Mouse (Mus musculus): ENCODE measurements around the gene Natd1. TPM values are rescaled to one million over a fixed set of nuclear protein-coding genes. Genes with fewer than 3 reads are reported as not detected.
"Not testable (repeated sequence)": the region's sequence is repeated elsewhere in the genome, so short reads cannot be mapped to it uniquely, and the experiment has no call there.

Natd1 gene
- polyA plus RNA-seq, 1 experiment from 2014 or later: 26.3 TPM

DNA sequence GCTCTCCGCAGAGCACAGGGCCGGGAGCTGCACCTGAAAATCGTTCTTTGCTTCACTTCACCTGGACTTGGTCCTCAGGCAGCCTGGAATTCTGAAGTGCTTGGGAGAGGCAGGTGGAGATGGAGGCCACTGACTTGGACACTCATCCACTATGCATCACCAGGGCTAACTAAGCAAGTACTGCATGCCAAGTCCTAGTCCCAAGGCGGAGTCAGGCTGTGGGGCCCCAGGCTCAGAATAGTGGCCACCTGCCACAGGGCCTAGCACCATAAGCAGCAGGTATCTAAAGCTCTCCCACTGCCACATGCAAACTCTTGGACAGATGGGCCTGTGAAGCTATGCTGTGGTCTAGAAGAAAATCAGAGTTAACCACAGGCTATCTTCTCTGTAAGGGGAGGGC, 8.1 kb downstream of the Natd1 start:
- 88% methylated on average over 4 of the region's 4 CpGs for WGBS
- DNase-seq (ENCODE audit: low spot score): no peak
- H3K4me1 ChIP-seq (replicated peaks): peaks cover 2% of the 10 kb centered on the region
- no peak overlapping the region for H3K4me3 ChIP-seq
- H3K9me3 ChIP-seq: no peaks in the 10 kb centered on the region
- no peaks in the 10 kb centered on the region for H3K27me3 ChIP-seq (ENCODE audit: insufficient read depth, poor library complexity, severe bottlenecking)
- no peak overlapping the region for H3K27ac ChIP-seq
- peaks cover 46% of the 10 kb centered on the region for H3K36me3 ChIP-seq

DNA sequence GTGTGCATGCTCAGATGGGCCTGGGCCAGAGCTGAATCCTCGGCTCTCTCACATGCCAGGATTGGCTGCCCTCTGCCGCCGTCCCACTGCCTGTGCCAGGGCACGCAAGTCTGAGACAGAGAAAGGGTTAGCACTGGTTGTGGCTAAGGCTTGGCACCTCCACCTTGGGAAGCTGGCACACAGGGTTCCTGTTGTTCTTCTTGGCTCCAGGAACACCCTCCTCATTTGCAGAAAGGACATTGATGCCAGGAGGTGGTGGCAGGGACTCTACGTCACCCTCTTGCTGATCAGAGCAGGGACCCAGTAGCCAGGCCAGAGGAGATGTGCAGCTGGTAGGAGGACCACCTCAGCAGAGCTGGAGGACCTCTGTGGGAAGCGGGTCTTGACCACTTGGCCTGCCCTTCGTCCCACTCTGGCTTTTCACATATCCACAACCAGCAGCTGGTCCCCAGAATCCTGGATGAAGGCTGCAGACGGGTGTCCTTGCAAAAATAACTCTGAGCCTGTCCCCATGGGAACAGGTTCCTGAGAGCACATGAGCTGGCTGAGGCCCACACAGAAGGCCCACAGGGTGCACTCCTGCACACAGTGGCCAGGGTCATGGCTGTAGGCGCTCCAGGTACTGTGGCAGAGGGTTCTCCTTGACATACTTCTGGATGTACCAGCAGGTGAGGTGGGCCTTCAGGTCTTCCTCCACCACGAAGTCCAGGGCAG, 9.0 kb downstream of the Natd1 start:
- Histone ChIP-seq H3K4me3 (no peak overlapping the region), H3K27me3 (ENCODE audit: insufficient read depth, poor library complexity, severe bottlenecking) (no peaks in the 10 kb centered on the region), H3K36me3 (peaks cover 46% of the 10 kb centered on the region), H3K27ac (no peak overlapping the region), H3K9me3 (no peaks in the 10 kb centered on the region), H3K4me1 (replicated peaks) (no peaks in the 10 kb centered on the region)
- DNase-seq (ENCODE audit: low spot score): no peak
- 92% methylated on average over 10 of the region's 10 CpGs for WGBS

DNA sequence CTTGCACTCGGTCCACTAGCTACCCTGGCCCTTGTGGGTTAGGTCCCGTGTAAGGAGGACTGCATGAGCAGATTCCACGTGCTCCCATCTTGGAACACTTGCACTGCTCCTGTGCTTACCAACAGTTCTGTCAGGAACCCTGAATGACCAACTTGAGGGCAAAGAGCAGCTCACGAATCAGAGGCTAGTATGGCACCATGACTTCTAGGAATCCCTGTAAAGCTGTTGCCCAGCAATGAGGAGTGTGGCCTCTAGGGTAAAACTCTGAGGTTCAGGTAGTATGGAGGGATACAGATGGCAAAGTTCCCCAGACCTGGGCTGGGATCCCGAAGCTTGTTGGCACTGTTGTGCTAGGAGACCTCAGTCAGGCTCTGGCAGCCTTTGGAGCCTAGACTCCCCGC, 10.9 kb downstream of the Natd1 start:
- Histone ChIP-seq H3K27ac (no peak overlapping the region), H3K27me3 (ENCODE audit: insufficient read depth, poor library complexity, severe bottlenecking) (no peaks in the 10 kb centered on the region), H3K4me1 (replicated peaks) (no peaks in the 10 kb centered on the region), H3K36me3 (peaks cover 42% of the 10 kb centered on the region), H3K9me3 (no peaks in the 10 kb centered on the region), H3K4me3 (no peak overlapping the region)
- no peak for DNase-seq (ENCODE audit: low spot score)
- 87% methylated on average over 6 of the region's 6 CpGs for WGBS

DNA sequence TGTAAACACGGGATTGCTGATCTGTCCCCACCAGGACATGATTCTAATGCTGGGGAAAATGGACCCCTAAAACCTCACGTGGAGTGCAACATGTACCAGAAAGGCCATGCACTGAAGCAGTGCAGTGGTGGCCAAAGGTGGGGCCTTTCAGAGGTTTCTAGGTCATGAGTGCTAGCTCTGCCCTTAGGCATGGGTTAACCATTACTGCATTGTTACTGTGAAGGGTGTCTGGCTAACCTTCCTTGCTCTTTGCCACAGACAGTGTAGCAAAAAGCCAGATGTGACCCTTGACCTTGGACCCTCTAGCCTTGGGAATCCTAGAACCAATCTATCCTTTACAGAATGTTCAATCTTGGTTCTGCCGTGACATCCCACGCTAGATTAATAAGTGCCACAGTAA, 12.1 kb downstream of the Natd1 start:
- DNase-seq (ENCODE audit: low spot score): no peak
- 67% methylated on average over 4 of the region's 4 CpGs for WGBS
- Histone ChIP-seq H3K27me3 (ENCODE audit: insufficient read depth, poor library complexity, severe bottlenecking) (no peaks in the 10 kb centered on the region), H3K9me3 (no peaks in the 10 kb centered on the region), H3K4me1 (replicated peaks) (no peaks in the 10 kb centered on the region), H3K4me3 (no peak overlapping the region), H3K27ac (no peak overlapping the region), H3K36me3 (peaks cover 42% of the 10 kb centered on the region)

DNA sequence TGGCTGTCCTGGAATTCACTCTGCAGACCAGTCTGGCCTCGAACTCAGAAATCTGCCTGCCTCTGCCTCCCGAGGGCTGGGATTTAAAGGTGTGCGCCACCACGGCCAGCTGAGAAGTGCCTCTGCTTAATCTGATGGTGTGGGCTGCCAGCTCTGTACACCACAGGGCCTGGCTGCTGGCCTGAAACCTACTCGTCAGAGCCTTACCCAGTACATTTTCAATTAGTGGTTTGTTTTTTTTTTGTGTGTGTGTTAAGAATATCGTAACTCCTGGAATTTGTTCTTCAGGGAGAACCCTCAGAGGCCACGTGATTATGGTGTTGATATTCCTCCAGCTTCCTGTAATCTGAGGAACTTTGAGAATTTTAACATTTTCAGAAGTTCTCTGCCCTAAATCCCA, 12.5 kb downstream of the Natd1 start:
- no peaks in the 10 kb centered on the region for H3K4me1 ChIP-seq (replicated peaks)
- no peaks in the 10 kb centered on the region for H3K27me3 ChIP-seq (ENCODE audit: insufficient read depth, poor library complexity, severe bottlenecking)
- peaks cover 42% of the 10 kb centered on the region for H3K36me3 ChIP-seq
- 84% methylated on average over 7 of the region's 7 CpGs for WGBS
- no peaks in the 10 kb centered on the region for H3K9me3 ChIP-seq
- H3K27ac ChIP-seq: no peak overlapping the region
- no peak for DNase-seq (ENCODE audit: low spot score)
- no peak overlapping the region for H3K4me3 ChIP-seq

DNA sequence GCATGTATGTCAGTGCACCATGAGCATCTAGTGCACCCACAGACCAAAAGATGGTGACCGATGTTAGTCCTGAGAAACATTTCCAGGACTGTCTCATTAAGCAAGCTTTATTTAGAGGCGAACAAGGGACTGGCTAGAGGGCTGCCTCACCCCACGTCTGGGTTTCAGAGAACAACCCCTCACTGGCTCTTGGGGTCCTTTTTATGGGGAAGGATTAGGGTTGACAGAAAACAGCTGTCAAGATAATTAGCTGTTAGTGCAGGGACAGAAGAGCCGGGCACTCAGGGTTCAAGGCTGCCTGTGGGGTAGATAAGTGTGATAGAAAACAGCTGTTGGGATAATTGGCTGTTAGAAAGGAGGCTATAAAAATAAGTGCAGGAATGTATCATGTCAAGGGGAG, 18.6 kb downstream of the Natd1 start:
- no peak overlapping the region for H3K4me3 ChIP-seq
- no peaks in the 10 kb centered on the region for H3K27me3 ChIP-seq (ENCODE audit: insufficient read depth, poor library complexity, severe bottlenecking)
- H3K27ac ChIP-seq: no peak overlapping the region
- no peaks in the 10 kb centered on the region for H3K36me3 ChIP-seq
- H3K9me3 ChIP-seq: no peaks in the 10 kb centered on the region
- no peaks in the 10 kb centered on the region for H3K4me1 ChIP-seq (replicated peaks)
- no peak for DNase-seq (ENCODE audit: low spot score)
- 51% methylated on average over 4 of the region's 4 CpGs for WGBS

DNA sequence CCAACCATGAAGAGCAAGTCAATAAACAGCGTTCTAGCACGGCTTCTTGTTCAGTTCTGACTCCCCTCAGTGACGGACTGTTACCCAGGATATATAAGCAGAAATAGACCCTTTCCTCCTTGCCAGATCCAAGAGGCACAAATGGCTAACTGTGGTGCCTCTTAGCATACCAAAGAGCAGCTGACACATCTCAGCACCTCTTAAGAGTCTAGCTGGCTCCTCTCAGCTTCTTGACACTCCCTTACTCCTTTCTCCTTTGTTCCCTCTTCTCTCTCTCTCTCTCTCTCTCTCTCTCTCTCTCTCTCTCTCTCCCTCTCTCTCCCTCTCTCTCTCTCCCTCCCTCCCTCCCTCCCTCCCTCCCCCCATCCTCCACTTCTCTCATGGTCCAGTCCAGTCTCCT, 23.8 kb downstream of the Natd1 start:
- DNase-seq (ENCODE audit: low spot score): no peak
- 51% methylated on average over 3 of the region's 3 CpGs for WGBS
- Histone ChIP-seq H3K4me3 (no peak overlapping the region), H3K9me3 (no peaks in the 10 kb centered on the region), H3K27ac (no peak overlapping the region), H3K27me3 (ENCODE audit: insufficient read depth, poor library complexity, severe bottlenecking) (no peaks in the 10 kb centered on the region), H3K36me3 (no peaks in the 10 kb centered on the region), H3K4me1 (replicated peaks) (0 out of 2 replicates have a peak, but pooled peaks cover 5% of the 10 kb centered on the region)

DNA sequence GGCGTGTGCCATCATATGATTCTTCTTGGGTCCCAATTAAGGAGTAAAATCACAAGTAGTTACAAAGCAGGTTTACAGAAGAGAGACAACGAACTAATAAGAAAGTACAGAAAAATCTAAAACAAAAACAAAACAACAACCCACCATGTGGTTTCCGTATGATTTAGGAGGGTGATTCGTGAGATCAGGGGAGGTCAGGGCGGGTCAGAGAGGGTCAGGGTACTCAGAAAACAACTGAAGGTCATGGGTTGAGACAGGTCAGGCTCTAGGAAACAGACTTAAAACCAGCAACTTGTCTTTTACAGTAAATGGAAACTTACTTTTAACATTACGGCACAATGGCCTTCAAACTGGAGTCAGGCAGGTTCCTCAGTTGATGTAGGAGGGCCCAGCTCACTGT, 24.3 kb downstream of the Natd1 start:
- DNase-seq (ENCODE audit: low spot score): no peak
- Histone ChIP-seq H3K4me3 (no peak overlapping the region), H3K9me3 (no peaks in the 10 kb centered on the region), H3K27me3 (ENCODE audit: insufficient read depth, poor library complexity, severe bottlenecking) (no peaks in the 10 kb centered on the region), H3K27ac (no peak overlapping the region), H3K36me3 (no peaks in the 10 kb centered on the region), H3K4me1 (replicated peaks) (0 out of 2 replicates have a peak, but pooled peaks cover 5% of the 10 kb centered on the region)
- 65% methylated on average over 6 of the region's 6 CpGs for WGBS

DNA sequence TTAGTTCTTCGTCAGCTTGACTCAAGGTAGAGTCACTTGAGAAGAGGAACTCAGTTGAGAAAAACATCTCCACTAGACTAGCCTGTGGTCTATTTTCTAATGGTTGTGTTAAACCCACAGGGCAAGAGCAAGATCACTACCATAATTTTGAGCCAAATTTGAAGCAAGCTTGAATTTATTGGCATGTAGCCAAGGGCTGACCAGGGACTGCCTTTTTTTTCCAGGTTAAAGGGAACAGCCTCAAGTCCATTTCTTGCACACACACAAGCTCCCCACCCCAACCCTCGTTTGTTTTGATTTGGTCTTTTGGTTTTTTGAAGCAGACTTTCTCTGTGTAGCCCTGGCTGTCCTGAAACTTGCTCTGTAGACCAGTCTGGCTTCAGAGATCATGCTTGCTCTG, 24.7 kb downstream of the Natd1 start:
- WGBS: 64% methylated on average over 2 of the region's 2 CpGs
- H3K27me3 ChIP-seq (ENCODE audit: insufficient read depth, poor library complexity, severe bottlenecking): no peaks in the 10 kb centered on the region
- H3K27ac ChIP-seq: no peak overlapping the region
- no peak for DNase-seq (ENCODE audit: low spot score)
- H3K4me3 ChIP-seq: no peak overlapping the region
- 0 out of 2 replicates have a peak, but pooled peaks cover 5% of the 10 kb centered on the region for H3K4me1 ChIP-seq (replicated peaks)
- H3K36me3 ChIP-seq: no peaks in the 10 kb centered on the region
- H3K9me3 ChIP-seq: no peaks in the 10 kb centered on the region

DNA sequence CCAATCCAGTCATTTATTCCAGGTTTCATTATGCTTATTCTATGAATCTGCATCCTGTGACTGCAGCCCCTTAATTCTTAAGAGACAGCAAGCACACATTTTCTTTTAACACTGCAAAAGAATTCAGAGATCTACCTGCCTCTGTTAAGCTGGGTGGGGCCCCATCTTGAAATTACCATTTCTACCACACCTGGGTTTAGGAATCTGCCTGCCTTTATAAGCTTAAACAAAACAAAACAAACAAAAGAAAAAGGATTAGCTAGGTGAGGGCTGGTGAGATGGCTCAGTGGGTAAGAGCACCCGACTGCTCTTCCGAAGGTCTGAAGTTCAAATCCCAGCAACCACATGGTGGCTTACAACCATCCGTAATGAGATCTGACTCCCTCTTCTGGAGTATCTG, 27.6 kb downstream of the Natd1 start:
- H3K4me1 ChIP-seq (replicated peaks); H3K9me3 ChIP-seq; H3K4me3 ChIP-seq; DNase-seq (ENCODE audit: low spot score); H3K27me3 ChIP-seq (ENCODE audit: insufficient read depth, poor library complexity, severe bottlenecking); H3K27ac ChIP-seq; H3K36me3 ChIP-seq: not testable (repeated sequence)
- 89% methylated on average over 3 of the region's 3 CpGs for WGBS

DNA sequence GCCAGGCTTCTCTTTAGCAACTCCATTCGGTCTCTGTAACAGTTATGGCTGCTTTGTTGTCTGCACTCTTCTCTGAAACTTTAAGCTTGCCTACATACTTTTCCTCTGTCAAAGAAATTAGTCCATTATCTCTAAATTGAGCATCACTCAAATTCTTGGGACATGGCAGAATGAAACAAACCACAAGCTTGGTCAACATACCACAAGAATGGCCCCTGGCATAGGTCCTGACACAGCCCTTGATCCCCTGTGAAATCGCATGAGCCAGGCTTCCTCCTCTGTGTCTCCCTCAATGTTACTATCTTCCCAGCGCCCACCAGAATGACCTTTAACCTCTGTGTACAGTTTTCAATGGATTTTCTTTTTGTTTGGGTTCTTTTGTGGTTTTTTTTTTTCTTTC, 32.2 kb downstream of the Natd1 start:
- no peak overlapping the region for H3K4me3 ChIP-seq
- WGBS: 79% methylated on average over 3 of the region's 3 CpGs

DNA sequence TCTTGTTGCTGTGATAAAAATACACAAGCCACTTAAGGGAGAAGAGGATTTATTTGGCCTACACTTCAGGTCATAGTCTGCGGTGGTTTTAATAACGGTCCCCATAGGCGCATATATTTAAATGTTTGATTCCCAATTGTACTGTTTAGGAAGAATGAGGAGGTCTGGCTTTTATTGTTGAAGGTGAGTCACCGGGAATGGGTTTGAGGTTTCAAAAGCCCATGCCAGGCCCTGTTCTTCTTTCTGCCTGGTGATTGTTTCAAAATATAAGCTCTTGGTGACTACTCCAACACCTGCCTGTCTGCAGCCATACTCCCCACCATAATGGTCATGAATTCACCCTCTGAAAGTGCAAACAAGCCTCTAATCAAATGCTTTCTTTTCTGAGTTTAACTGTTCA, 34.0 kb downstream of the Natd1 start:
- Histone ChIP-seq H3K4me3 (no peak overlapping the region), H3K9me3 (no peaks in the 10 kb centered on the region), H3K4me1 (replicated peaks) (peaks cover 33% of the 10 kb centered on the region), H3K27ac (no peak overlapping the region), H3K27me3 (ENCODE audit: insufficient read depth, poor library complexity, severe bottlenecking) (no peaks in the 10 kb centered on the region), H3K36me3 (peaks cover 4% of the 10 kb centered on the region)
- no peak for DNase-seq (ENCODE audit: low spot score)
- WGBS: 96% methylated on average over 4 of the region's 4 CpGs

More for the DNA sequence above, 32.2 kb downstream of the Natd1 start:
- Histone ChIP-seq H3K27ac (no peak overlapping the region), H3K36me3 (no peaks in the 10 kb centered on the region), H3K4me1 (replicated peaks) (peaks cover 16% of the 10 kb centered on the region), H3K9me3 (no peaks in the 10 kb centered on the region), H3K27me3 (ENCODE audit: insufficient read depth, poor library complexity, severe bottlenecking) (no peaks in the 10 kb centered on the region)
- DNase-seq (ENCODE audit: low spot score): no peak

DNA sequence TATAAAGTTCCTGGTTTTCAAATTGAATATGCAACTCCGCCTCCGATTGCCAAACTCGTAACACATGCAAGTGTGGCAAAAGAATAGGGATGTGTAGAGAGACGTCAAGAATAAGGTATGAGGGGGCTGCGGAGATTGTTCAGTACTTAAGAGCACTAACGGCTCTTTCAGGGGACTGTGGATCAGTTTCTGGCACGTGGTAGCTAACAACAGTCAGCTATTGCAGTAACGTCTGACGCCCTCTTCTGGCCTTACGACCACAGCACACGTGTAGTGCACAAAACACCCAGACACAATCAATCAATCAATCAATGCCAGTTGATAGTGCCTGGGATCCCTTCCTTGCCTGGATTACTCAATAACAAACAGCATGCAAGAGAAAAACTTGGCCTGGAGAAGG, 35.1 kb downstream of the Natd1 start:
- Histone ChIP-seq H3K4me1 (replicated peaks) (peaks cover 43% of the 10 kb centered on the region), H3K9me3 (no peaks in the 10 kb centered on the region), H3K4me3 (peak overlapping the region; percentile 98), H3K36me3 (peaks cover 15% of the 10 kb centered on the region), H3K27me3 (ENCODE audit: insufficient read depth, poor library complexity, severe bottlenecking) (no peaks in the 10 kb centered on the region), H3K27ac (peak overlapping the region; percentile 97)
- peak; percentile 67 for DNase-seq (ENCODE audit: low spot score)
- 4% methylated on average over 11 of the region's 11 CpGs for WGBS
